Mouse (Mus musculus): ENCODE data around the gene 6430531B16Rik.

The 6430531B16Rik gene

GRCm38 (mm10) chr7:139978278-139978892 is at the start of gene 6430531B16Rik:
6430531B16Rik (minus strand) TSS chr7:139978755.
- peak; percentile 52 for DNase-seq (ENCODE audit: low read depth, low spot score)

DNA sequence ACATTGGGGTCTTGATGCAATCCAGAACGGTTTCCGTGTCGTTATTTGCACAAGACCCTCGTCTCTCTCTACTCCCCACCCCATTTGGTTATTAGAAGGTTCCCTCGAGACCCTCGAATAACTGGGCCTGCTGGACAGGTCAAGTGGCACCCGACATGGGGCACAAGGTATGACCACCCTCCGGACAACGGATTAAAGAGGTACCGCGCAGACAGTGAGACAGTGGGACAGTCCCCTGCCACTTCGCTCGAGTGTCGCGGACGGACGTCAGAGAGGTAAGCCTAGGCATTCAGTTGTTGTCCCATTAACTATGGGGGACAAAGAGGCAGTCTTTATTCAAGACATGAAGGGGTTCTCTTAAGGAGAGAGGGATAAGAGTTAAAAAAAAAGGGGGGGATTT is 32.8 kb upstream of the 6430531B16Rik start:
- no peak for DNase-seq (ENCODE audit: low read depth, low spot score)

DNA sequence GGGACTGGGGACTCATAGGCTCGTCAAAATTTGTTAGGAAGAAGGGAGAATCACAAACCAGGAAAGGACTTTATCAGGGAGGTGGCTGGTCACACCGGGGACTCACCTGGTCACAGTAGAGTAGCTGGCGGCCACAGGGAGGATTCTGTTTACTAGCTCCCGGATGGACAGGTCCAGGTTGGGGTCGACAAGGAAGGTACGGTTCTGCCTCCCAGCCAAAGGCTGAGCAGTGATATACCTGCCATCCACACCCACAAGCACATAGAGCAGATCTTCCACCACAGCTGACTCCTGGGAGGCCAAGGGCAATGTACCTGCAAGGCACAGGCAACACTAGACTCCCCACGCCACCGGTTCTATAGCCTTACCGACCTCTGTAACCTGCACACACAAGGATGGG is 29.2 kb upstream of the 6430531B16Rik start:
- DNase-seq (ENCODE audit: low read depth, low spot score): no peak

- no peak for DNase-seq (ENCODE audit: low read depth, low spot score)
These were observed 28.5 kb upstream of the 6430531B16Rik start for GRCm38 (mm10) chr7:140006861-140007611.

- no peak for DNase-seq (ENCODE audit: low read depth, low spot score)
These were observed 26.1 kb upstream of the 6430531B16Rik start for GRCm38 (mm10) chr7:140004666-140005065.

- no peak for DNase-seq (ENCODE audit: low read depth, low spot score)
These were observed 22.7 kb upstream of the 6430531B16Rik start for GRCm38 (mm10) chr7:140001086-140001740.

- no peak for DNase-seq (ENCODE audit: low read depth, low spot score)
These were observed 20.3 kb upstream of the 6430531B16Rik start for GRCm38 (mm10) chr7:139998691-139999350.

- DNase-seq (ENCODE audit: low read depth, low spot score): peak; percentile 57
These were observed 16.1 kb upstream of the 6430531B16Rik start for GRCm38 (mm10) chr7:139994676-139995075.

- no peak for DNase-seq (ENCODE audit: low read depth, low spot score)
These were observed 15.6 kb upstream of the 6430531B16Rik start for GRCm38 (mm10) chr7:139994202-139994601.

DNA sequence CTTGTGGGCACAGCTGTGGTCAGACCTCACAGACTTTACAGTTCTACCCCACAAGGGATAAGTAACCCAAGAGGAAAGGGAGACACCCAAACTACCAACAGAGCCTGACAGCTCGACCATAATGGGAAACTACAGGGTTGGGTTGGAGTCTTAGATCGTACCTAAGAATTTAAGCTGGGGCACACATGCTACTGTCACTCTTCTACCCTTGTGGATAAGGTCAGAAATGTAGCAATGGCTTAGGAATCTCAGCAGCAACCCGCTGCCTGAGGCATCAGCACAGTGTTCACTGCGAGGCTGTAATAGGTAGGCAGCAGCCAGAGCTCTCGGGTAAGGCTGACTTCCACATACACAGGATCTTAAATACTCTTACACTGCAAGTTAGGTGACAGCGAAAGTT is 15.0 kb upstream of the 6430531B16Rik start:
- no peak for DNase-seq (ENCODE audit: low read depth, low spot score)

- no peak for DNase-seq (ENCODE audit: low read depth, low spot score)
These were observed 13.9 kb upstream of the 6430531B16Rik start, which contains the start of gene Adam8 for GRCm38 (mm10) chr7:139992406-139992805. Adam8 (minus strand) TSS chr7:139992562.

DNA sequence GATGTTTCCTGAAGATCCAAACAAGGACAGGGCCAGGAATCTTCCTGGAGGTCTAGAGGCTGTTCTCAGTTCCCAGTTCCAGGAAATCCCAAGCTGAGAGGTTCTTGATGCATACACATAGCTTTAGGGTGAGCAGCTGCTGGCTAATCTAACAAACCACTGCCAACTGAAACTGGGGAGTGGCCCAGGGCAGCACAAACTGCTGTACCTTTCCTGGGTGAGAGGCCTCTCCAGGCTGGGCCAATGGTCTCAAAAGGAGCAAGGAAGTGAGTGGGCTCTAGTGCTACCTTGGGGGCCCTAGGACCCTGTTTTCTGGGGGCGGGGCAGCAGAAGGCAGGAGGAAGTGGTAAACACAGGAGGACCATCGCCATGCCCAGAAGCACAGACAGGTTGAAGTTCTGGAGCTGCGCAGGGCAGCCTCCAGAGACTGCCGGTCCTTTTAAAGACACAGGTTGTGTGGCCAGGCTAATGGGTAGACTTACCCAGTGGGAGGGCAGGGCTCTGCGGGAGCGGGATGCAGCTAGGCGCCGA is 12.4 kb upstream of the 6430531B16Rik start:
- no peak for DNase-seq (ENCODE audit: low read depth, low spot score)

- no peak for DNase-seq (ENCODE audit: low read depth, low spot score)
These were observed 9.7 kb upstream of the 6430531B16Rik start for GRCm38 (mm10) chr7:139988272-139988671.

DNA sequence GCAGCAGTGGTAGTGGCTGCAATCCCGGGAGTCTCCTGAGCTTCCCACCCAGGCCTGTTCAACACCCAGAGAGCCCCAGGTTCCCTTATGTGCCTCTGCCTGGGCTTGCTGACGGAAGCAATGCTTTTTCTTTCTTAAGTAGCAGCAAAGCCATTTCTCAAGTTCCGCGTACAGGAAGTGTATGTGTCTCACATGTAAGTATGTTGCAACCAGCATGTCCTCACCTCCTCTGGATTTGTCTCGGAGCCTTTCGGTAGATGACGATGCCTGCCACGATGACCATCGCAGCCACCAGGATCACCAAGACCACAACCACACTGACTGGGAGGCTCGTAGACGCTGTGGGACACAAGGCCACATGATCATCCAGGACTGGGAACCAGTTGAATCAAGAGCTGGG is 6.0 kb upstream of the 6430531B16Rik start:
- DNase-seq (ENCODE audit: low read depth, low spot score): no peak

GRCm38 (mm10) chr7:139982058-139982457 is 3.5 kb upstream of the 6430531B16Rik start:
- no peak for DNase-seq (ENCODE audit: low read depth, low spot score)

- DNase-seq (ENCODE audit: low read depth, low spot score): no peak
These were observed 2.2 kb upstream of the 6430531B16Rik start for GRCm38 (mm10) chr7:139980778-139981177.

DNA sequence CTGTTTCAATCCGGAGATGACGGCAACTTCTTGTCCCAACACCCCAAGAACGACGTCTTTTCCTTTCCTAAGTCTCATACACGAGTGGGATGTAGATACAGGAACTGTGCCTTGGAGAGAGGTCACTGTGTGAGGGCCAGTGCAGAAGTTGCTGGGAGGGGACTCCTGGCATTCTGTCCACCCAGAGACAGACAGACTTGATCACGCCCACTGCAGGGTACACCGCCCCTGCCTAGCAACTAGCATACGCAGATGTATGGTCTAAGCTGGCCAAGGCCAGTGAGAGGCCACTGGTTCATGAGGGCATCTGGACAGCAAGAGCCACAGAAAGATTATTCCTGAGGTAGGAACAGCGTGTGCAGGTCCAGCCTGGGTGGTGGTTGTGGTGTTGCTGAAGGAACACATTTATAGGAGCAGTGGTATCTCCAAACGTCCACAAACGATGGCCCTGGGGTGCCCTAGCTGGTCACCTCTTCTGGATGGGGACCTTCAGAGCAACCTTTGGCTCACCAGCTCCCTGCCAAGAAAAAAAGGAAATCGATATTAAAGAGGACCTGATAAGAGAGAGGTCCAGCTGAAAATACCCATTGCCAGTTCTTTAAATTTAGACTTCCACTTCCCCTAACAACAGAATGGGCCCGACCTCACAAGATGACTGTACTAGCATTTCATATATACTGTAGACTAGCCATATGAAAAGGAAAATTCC is 610 bp upstream of the 6430531B16Rik start:
- no peak for DNase-seq (ENCODE audit: low read depth, low spot score)

GRCm38 (mm10) chr7:139975471-139975870 is 3.1 kb downstream of the 6430531B16Rik start:
- DNase-seq (ENCODE audit: low read depth, low spot score): no peak

DNA sequence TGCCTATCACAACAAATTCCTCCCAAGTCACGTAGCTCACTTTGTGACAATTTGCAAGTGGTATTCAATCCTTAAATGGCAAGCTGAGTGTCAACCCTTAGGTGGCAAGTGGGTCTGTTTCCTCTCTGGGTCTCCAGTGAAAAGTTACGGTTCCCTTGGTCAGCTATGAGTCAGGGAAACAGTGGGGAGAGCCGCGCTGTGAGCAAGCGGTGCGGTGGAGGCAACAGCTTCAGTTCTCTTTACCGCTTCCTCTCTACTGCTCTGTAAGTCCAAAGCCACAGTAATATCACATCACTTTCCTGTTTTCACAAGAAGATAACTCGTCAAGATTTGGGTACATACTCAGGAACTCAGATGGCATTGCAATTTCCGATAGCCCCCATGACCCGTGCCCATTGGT is 4.2 kb downstream of the 6430531B16Rik start:
- no peak for DNase-seq (ENCODE audit: low read depth, low spot score)

DNA sequence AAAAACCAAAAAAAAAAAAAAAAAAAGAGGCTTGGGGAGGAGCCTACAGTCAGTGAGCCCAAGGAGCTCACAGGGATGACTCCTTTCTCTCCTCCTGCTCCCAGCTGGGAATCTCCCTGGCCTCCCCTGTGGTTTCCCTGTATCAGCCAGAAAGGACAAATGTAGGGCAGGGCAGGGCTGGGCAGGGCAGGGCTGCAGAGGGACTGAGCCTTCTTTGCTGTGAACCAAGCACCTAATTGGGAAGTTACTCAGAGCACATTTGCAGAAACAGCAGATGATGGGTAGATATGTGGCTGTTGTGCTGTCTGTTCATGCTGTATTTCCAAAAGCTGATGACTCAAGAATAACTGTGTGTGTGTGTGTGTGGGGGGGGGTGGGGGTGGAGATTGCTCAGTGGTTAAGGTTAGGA is 5.6 kb downstream of the 6430531B16Rik start:
- DNase-seq (ENCODE audit: low read depth, low spot score): no peak

GRCm38 (mm10) chr7:139971436-139971835 is 7.1 kb downstream of the 6430531B16Rik start:
- DNase-seq (ENCODE audit: low read depth, low spot score): no peak
